Mouse (Mus musculus) heart, embryonic 14.5 days (tissue): ENCODE results near the gene Rd3l. TPM values are rescaled to one million over a fixed set of nuclear protein-coding genes. Genes with fewer than 3 reads are reported as not detected.

Experiments used
- ATAC-seq: fragments of 200-750 bp; cut with Nextera tagmentation; 2 replicates; pipeline ENCODE4 v1.8.0; 2017; ENCODE audit warnings: low read depth, moderate TSS enrichment; ENCODE audit not compliant: insufficient number of reproducible peaks, insufficient read depth, low FRiP score
- H3K27ac ChIP-seq, 2 experiments: fragments of 200-500 bp in 1 of 2; fragments of 300-500 bp in 1 of 2; sonication (generic) in 1 of 2; replicated peaks in 1 of 2; 2 replicates each; pipeline ENCODE4 v1.5.1; 2012 to 2014; ENCODE audit warnings: low read depth in 2 of 2, low read length in 2 of 2, control low read depth in 1 of 2, mild to moderate bottlenecking in 1 of 2, mixed read lengths in 1 of 2; ENCODE audit not compliant: control insufficient read depth in 1 of 2, insufficient read depth in 1 of 2
- H3K27me3 ChIP-seq: fragments of 300-500 bp; sonication (generic); 2 replicates; pipeline ENCODE4 v1.6.1; 2014; ENCODE audit warnings: mild to moderate bottlenecking, low read length, control low read depth; ENCODE audit not compliant: control insufficient read depth, insufficient read depth
- H3K36me3 ChIP-seq: fragments of 300-500 bp; sonication (generic); 2 replicates; pipeline ENCODE4 v1.6.1; 2014; ENCODE audit warnings: mild to moderate bottlenecking, control low read depth, low read length, mixed read lengths; ENCODE audit not compliant: control insufficient read depth, insufficient read depth
- H3K4me1 ChIP-seq, 2 experiments: fragments of 200-500 bp in 1 of 2; fragments of 300-500 bp in 1 of 2; sonication (generic) in 1 of 2; 2 replicates each; pipeline ENCODE4 v1.6.1; 2012 to 2014; ENCODE audit warnings: low read length in 2 of 2, control low read depth in 1 of 2, mixed read lengths in 1 of 2; ENCODE audit not compliant: control insufficient read depth in 2 of 2, insufficient read depth in 2 of 2
- H3K4me2 ChIP-seq: fragments of 300-500 bp; sonication (generic); 2 replicates; pipeline ENCODE4 v1.6.1; 2014; ENCODE audit warnings: mild to moderate bottlenecking, low read length
- H3K4me3 ChIP-seq, 2 experiments: fragments of 200-500 bp in 1 of 2; fragments of 300-500 bp in 1 of 2; sonication (generic) in 1 of 2; 2 replicates each; pipeline ENCODE4 v1.5.1; 2012 to 2014; ENCODE audit warnings: low read length in 2 of 2, mild to moderate bottlenecking in 2 of 2, control low read depth in 1 of 2, low read depth in 1 of 2, moderate library complexity in 1 of 2; ENCODE audit not compliant: control insufficient read depth in 1 of 2, insufficient read depth in 1 of 2
- H3K9ac ChIP-seq: fragments of 300-500 bp; sonication (generic); 2 replicates; pipeline ENCODE4 v1.6.1; 2014; ENCODE audit warnings: mild to moderate bottlenecking, low read length
- H3K9me3 ChIP-seq: fragments of 300-500 bp; sonication (generic); 2 replicates; pipeline ENCODE4 v1.6.1; 2016; ENCODE audit warnings: low read length, control low read depth; ENCODE audit not compliant: control insufficient read depth
- WGBS: fragments of 180-500 bp; shearing (Covaris S2); extraction: QIAGEN DNeasy Blood & Tissue Kit; methylation state at CpG from one replicate; pipeline ENCODE4 v1.1.7; 2014; 5-methylcytosine and 5-hydroxymethylcytosine counted together
- polyA plus RNA-seq: library from polyadenylated mRNA; unstranded; fragments of >200 nt; fragmentation: Nextera tagmentation; extraction: Ambion mirVana; gene quantifications from 2 replicates; pipeline ENCODE4 v1.2.1, GENCODE M21; 2014

Rd3l gene
- 1.0 and 1.9 TPM in 2 replicates for polyA plus RNA-seq

DNA sequence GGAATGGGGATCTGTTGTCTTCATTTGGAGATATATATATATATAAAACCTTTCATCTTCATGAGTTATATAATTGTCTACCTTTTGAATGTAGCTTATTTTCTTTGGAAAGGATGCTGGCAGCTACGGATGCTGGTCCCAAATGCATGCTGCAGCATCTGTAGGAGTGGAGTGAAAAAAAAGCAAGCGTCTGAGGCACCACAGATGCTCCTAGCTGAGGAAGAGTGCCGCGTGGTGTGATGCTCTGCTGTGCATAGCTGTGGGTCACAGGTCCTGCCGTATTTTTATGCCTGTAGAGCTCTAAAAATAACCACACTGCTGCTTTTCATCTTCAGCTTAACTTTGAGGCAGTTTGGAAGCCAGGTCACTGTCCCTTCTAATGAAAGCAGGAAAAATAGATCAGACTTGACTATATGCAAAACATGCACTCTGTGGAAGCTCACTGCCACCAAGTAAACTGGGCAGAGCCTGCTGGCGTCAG is at the start of gene Rd3l:
Gene Rd3l (minus strand): TSS at position 431 of the 481 bp plus-strand sequence.
- Histone ChIP-seq H3K9me3 (no peaks in the 10 kb centered on the region), H3K27ac (0 out of 4 replicates have a peak within 1 kb of the TSS, but pooled peaks have one; percentile 21 to 31), H3K36me3 (no peaks in the 10 kb centered on the region), H3K4me3 (no peak within 1 kb of the TSS), H3K27me3 (no peaks in the 10 kb centered on the region), H3K4me1 (peaks cover 21 to 31% of the 10 kb centered on the region in 2 experiments), H3K4me2 (no peak within 1 kb of the TSS), H3K9ac (no peak within 1 kb of the TSS)
- WGBS, result 36% methylated on average over 6 of the region's 6 CpGs
- ATAC-seq, result no peak

DNA sequence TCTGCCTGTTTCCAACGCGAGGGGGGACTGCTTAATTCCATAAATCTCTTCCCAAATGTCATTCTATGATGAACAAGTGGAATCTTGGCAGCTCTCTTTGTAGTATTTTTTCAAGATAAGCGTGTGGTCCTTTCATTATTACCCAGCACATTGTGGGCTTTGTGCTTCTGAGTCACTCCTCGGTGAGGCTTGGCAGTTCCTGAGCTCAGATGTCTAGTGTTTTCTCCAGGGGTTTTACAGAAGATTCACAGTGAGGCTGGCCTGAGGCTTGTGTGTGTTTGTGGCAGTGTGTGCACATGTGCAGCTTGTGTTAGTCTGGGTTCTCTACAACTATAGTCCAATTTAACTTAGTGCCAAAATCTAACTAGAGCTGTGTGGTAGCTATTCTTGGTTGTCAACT is 46.3 kb upstream of the Rd3l start:
- H3K27me3 ChIP-seq, result no peaks in the 10 kb centered on the region
- H3K9me3 ChIP-seq, result peaks cover 4% of the 10 kb centered on the region; the same call in 1 of the 2 replicates
- no peaks in the 10 kb centered on the region for H3K4me1 ChIP-seq
- H3K9ac ChIP-seq, result no peak overlapping the region
- no peak for ATAC-seq
- H3K27ac ChIP-seq, result no peak overlapping the region
- 69% methylated on average over 4 of the region's 4 CpGs for WGBS
- H3K36me3 ChIP-seq, result no peaks in the 10 kb centered on the region
- no peak overlapping the region for H3K4me2 ChIP-seq
- H3K4me3 ChIP-seq, result no peak overlapping the region

DNA sequence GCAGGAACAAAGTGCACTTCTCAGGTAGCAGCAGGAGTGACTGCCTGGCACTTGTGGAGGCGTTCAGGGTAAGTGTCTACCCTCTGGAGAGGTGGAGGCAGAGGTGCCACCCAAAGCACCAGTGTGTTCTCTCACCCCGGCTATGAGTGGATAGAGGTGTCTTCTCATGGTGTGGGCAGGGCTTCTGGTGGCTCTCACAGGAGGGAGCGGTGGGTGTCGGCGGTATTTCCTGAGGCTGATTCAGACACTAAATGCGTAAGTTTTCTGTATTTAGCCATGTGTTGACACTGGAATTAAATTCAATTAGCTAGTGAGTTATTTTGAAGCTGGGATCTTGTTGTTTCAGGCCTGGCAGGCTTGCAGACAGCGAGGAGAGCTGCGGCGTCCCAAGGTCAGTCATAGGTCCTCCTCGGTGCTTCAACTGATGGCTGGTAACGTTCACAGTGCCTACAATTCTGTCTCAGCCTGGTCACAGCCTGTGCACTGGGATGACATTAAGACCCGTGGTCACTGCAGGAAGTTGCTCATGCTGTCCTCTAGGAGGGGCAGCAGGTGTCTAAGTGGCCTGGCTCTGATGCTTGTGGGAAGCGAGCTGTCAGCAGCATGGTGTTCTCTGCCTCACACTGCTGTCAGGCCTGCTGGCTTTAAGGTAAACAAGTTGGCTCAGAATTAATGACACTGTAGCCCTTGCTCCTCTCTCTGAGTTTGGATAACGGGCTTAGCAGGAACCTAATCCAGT is 45.0 kb upstream of the Rd3l start:
- no peak overlapping the region for H3K9ac ChIP-seq
- H3K27ac ChIP-seq, result no peak overlapping the region
- WGBS, result 66% methylated on average over 14 of the region's 14 CpGs
- H3K9me3 ChIP-seq, result peaks cover 12% of the 10 kb centered on the region
- no peaks in the 10 kb centered on the region for H3K27me3 ChIP-seq
- H3K4me3 ChIP-seq, result no peak overlapping the region
- no peak overlapping the region for H3K4me2 ChIP-seq
- ATAC-seq, result no peak
- no peaks in the 10 kb centered on the region for H3K4me1 ChIP-seq
- H3K36me3 ChIP-seq, result no peaks in the 10 kb centered on the region

GRCm38 (mm10) chr12:112025457-112025856 is 44.3 kb upstream of the Rd3l start:
- Histone ChIP-seq H3K27me3 (no peaks in the 10 kb centered on the region), H3K9ac (no peak overlapping the region), H3K27ac (no peak overlapping the region), H3K9me3 (peaks cover 12% of the 10 kb centered on the region), H3K4me2 (no peak overlapping the region), H3K36me3 (no peaks in the 10 kb centered on the region), H3K4me3 (no peak overlapping the region), H3K4me1 (no peaks in the 10 kb centered on the region)
- 85% methylated on average over 13 of the region's 13 CpGs for WGBS
- ATAC-seq, result no peak

DNA sequence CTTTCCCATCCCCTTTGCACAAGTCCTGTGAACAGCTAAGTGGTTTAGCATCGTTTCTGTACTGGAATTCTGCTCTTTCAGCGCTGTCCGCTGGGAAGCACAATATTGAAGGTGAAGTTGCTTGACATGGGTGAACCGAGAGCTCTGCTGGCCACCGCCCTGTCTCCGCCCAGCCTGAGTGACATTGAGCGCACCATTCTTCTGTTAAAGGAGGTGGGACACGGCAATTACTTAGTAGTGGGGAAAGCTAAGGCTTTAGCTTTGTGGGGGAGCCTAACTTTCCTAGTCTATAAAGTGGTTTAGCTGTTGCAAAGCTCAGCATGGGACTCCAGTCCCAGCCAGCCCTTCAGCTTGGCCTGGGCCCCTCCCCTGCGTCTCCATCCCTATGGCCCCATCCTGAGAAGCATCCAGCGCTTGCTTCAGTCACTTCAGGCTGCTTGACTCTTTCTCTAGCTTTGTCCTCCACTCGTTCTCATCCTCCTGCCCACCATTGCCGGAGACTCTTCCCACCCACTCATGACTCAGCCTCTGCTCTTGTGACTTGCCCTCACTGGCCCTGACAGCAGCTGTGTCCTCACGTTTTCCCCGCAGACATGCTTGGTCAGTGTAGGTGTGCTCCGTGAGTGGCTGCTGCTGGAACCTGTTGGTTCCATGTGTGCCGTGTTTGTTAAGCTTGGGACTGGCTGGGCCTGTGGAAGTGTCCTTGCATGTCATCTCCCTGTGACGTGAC is 43.6 kb upstream of the Rd3l start:
- H3K4me1 ChIP-seq, result no peaks in the 10 kb centered on the region
- no peaks in the 10 kb centered on the region for H3K36me3 ChIP-seq
- no peak overlapping the region for H3K9ac ChIP-seq
- no peak for ATAC-seq
- no peak overlapping the region for H3K4me3 ChIP-seq
- no peak overlapping the region for H3K4me2 ChIP-seq
- H3K27ac ChIP-seq, result no peak overlapping the region
- H3K27me3 ChIP-seq, result no peaks in the 10 kb centered on the region
- peaks cover 15% of the 10 kb centered on the region for H3K9me3 ChIP-seq
- 79% methylated on average over 17 of the region's 17 CpGs for WGBS

DNA sequence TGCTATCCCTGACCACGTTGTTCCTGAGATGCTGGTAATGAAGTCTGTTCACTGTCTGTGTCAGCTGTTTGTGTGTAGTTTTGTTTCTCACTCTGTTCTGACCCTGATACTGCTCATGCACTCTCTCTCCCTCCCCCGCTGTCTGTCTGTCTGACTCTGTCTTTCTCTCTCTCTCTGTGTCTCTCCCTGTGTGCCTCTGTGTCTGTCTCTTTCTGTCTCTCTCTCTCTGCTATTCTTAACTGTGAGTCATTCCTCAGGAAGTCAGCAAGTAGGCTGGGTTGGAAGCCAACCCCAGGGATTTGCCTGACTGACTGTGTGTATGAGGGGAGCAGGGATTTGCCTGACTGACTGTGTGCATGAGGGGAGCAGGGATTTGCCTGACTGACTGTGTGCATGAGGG is 42.2 kb upstream of the Rd3l start:
- Histone ChIP-seq H3K4me2 (no peak overlapping the region), H3K9ac (no peak overlapping the region), H3K4me3 (no peak overlapping the region), H3K4me1 (no peaks in the 10 kb centered on the region), H3K27me3 (no peaks in the 10 kb centered on the region), H3K36me3 (no peaks in the 10 kb centered on the region), H3K27ac (no peak overlapping the region), H3K9me3 (peaks cover 15% of the 10 kb centered on the region)
- 66% methylated on average over 2 of the region's 2 CpGs for WGBS
- ATAC-seq, result no peak

GRCm38 (mm10) chr12:112016346-112016745 is 35.2 kb upstream of the Rd3l start:
- H3K4me1 ChIP-seq, result no peaks in the 10 kb centered on the region
- peaks cover 6% of the 10 kb centered on the region; the same call in 1 of the 2 replicates for H3K9me3 ChIP-seq
- no peak overlapping the region for H3K27ac ChIP-seq
- H3K9ac ChIP-seq, result no peak overlapping the region
- H3K4me2 ChIP-seq, result no peak overlapping the region
- ATAC-seq, result no peak
- no peaks in the 10 kb centered on the region; the same call in 1 of the 2 replicates for H3K27me3 ChIP-seq
- H3K4me3 ChIP-seq, result no peak overlapping the region
- no peaks in the 10 kb centered on the region for H3K36me3 ChIP-seq
- 65% methylated on average over 4 of the region's 4 CpGs for WGBS
